Mouse (Mus musculus): ENCODE measurements around the gene Hjurp.

The Hjurp gene

GRCm38 (mm10) chr1:88280006-88280690 is 2.7 kb upstream of the Hjurp start:
- no peak for DNase-seq (ENCODE audit: low read depth)

GRCm38 (mm10) chr1:88279111-88280005 is 1.9 kb upstream of the Hjurp start:
- DNase-seq (ENCODE audit: low read depth): peak; percentile 56

GRCm38 (mm10) chr1:88277818-88278511 is 532 bp upstream of the Hjurp start:
- no peak for DNase-seq (ENCODE audit: low read depth)

GRCm38 (mm10) chr1:88276524-88277097 is 822 bp downstream of the Hjurp start:
- DNase-seq (ENCODE audit: low read depth): no peak

- no peak for DNase-seq (ENCODE audit: low read depth)
Observed at GRCm38 (mm10) chr1:88275698-88276523, 1.5 kb downstream of the Hjurp start.

GRCm38 (mm10) chr1:88275078-88275680 is 2.3 kb downstream of the Hjurp start:
- DNase-seq (ENCODE audit: low read depth): no peak

GRCm38 (mm10) chr1:88274371-88275077 is 2.9 kb downstream of the Hjurp start:
- no peak for DNase-seq (ENCODE audit: low read depth)

GRCm38 (mm10) chr1:88273832-88274231 is 3.6 kb downstream of the Hjurp start:
- no peak for DNase-seq (ENCODE audit: low read depth)

GRCm38 (mm10) chr1:88273326-88273725 is 4.1 kb downstream of the Hjurp start:
- DNase-seq (ENCODE audit: low read depth): no peak

- no peak for DNase-seq (ENCODE audit: low read depth)
Observed at GRCm38 (mm10) chr1:88272851-88273250, 4.6 kb downstream of the Hjurp start.

GRCm38 (mm10) chr1:88269539-88270309 is 7.7 kb downstream of the Hjurp start:
- DNase-seq (ENCODE audit: low read depth): no peak

GRCm38 (mm10) chr1:88268070-88268469 is 9.4 kb downstream of the Hjurp start:
- DNase-seq (ENCODE audit: low read depth): no peak

- DNase-seq (ENCODE audit: low read depth): no peak
Observed at GRCm38 (mm10) chr1:88267489-88267888, 9.9 kb downstream of the Hjurp start.

- no peak for DNase-seq (ENCODE audit: low read depth)
Observed at GRCm38 (mm10) chr1:88266123-88266522, 11.3 kb downstream of the Hjurp start.

- no peak for DNase-seq (ENCODE audit: low read depth)
Observed at GRCm38 (mm10) chr1:88264869-88265240, 12.6 kb downstream of the Hjurp start.

- peak; percentile 29 for DNase-seq (ENCODE audit: low read depth)
Observed at GRCm38 (mm10) chr1:88264237-88264868, 13.1 kb downstream of the Hjurp start.

- no peak for DNase-seq (ENCODE audit: low read depth)
Observed at GRCm38 (mm10) chr1:88263778-88264177, 13.7 kb downstream of the Hjurp start.

GRCm38 (mm10) chr1:88262961-88263360 is 14.5 kb downstream of the Hjurp start:
- DNase-seq (ENCODE audit: low read depth): no peak

- DNase-seq (ENCODE audit: low read depth): peak; percentile 38
Observed at GRCm38 (mm10) chr1:88262255-88262654, 15.2 kb downstream of the Hjurp start.
